Mouse (Mus musculus): ENCODE data around the gene Rasa4. TPM values are rescaled to one million over a fixed set of nuclear protein-coding genes. Genes with fewer than 3 reads are reported as not detected.
A peak's percentile ranks its signal among the peaks of the same experiment; 100 is the strongest.

The Rasa4 gene
- polyA plus RNA-seq, 1 experiment: 43.0 TPM

DNA sequence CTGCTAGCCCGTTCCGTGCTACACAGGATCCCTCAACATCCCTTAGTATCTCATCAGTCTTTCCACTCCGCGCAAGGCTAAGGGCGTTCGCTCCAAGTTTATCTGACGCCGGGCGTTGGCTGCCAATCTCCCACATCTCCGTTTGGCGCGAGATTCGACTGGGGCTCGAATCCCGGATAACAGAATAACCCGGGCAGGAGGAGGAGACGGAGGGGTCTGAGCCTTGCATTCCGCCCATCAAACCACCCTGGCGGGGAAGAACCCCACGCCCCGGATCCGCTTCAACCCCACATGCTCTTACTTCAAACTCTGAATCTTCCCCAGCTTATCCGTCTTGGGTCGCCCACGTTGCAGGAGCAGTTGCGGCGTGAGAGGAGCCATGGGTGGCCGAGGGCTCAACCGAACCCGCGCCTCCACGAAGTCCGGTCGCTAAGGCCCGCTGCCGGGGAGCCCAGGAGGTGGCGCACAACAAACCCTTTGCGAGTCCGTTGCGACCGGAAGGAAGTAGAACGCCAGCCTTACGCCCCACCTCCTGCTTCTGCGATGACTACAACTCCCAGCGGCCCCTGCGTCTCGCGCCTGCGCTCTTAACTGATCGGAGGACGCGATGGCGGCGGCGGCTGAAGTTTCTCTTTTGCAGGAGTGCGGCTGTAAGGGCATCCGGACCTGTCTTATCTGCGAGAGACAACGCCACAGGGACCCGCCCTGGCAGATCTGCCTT is 52.0 kb downstream of the Rasa4 start, which contains the start of the genes Lrwd1 and Alkbh4:
TSS of gene Lrwd1 (minus strand) at position 504 of the 721 bp plus-strand sequence.
TSS of gene Alkbh4 (plus strand) at position 576 of the 721 bp plus-strand sequence.
- TF ChIP-seq CTCF (IDR thresholded peaks at IDR 0.05; ENCODE audit: extremely low read depth, insufficient read depth, insufficient read length, insufficient replicate concordance): peak; percentile 61; the same call in 1 of the 2 replicates
- TF ChIP-seq POLR2A (IDR thresholded peaks at IDR 0.05; ENCODE audit: low read depth, low read length): no peak
- H3K4me1 ChIP-seq (ENCODE audit: control insufficient read depth, insufficient read depth, insufficient read length): peaks cover 5% of the 10 kb centered on the region; the same call in 1 of the 2 replicates
- H3K27me3 ChIP-seq (ENCODE audit: control insufficient read depth, insufficient read depth, low read length): no peaks in the 10 kb centered on the region
- H3K36me3 ChIP-seq (ENCODE audit: control insufficient read depth, insufficient read depth, low read length): peaks cover 23% of the 10 kb centered on the region
- peak within 1 kb of the TSS; percentile 81 for H3K27ac ChIP-seq (ENCODE audit: insufficient read depth, low read length)
- under 1% methylated on average over 60 of the region's 60 CpGs for WGBS
- peak within 1 kb of the TSS; percentile 74 for H3K4me3 ChIP-seq (ENCODE audit: extremely low read depth, insufficient read depth, insufficient read length)
- peak; percentile 93 to 97 for DNase-seq (ENCODE audit: low read depth in 1 of 2, low spot score in 2 of 2)

DNA sequence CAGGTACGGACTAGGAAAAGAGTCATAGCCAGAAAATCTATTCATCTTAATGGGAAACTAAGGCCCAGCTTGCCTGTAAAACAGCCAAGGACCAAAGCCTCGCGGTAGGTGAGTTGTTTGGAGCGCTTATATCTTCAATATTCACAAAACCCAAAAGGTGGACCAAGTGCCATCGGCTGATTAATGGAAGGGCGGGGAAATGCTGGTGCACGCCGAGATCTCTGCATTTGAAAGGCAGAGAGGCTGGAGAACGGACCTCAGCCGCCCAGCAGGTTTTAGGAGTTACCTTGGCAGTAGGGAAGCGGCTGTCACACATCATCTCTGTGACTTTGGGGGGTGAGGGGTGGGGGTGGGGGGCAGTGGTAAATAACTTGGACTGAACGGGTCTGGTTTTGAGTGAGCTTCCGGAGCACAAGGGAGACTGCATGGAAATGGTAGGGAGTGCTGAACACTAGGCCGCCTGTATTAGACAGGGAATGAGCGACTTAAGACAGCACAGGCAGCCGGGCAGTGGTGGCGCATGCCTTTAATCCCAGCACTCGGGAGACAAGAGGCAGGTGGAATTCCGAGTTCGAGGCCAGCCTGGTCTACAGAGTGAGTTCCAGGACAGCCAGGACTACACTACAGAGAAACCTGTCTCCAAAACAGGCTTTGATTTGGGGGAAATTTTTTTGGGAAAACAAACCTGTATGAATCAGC is 52.7 kb downstream of the Rasa4 start:
- DNase-seq (ENCODE audit: low read depth in 1 of 2, low spot score in 2 of 2): no peak
- TF ChIP-seq CTCF (IDR thresholded peaks at IDR 0.05; ENCODE audit: extremely low read depth, insufficient read depth, insufficient read length, insufficient replicate concordance): no peak
- no peak for TF ChIP-seq POLR2A (IDR thresholded peaks at IDR 0.05; ENCODE audit: low read depth, low read length)
- Histone ChIP-seq H3K4me3 (ENCODE audit: extremely low read depth, insufficient read depth, insufficient read length) (peak overlapping the region; percentile 74), H3K27ac (ENCODE audit: insufficient read depth, low read length) (peak overlapping the region; percentile 81), H3K4me1 (ENCODE audit: control insufficient read depth, insufficient read depth, insufficient read length) (peaks cover 5% of the 10 kb centered on the region; the same call in 1 of the 2 replicates), H3K36me3 (ENCODE audit: control insufficient read depth, insufficient read depth, low read length) (peaks cover 26% of the 10 kb centered on the region), H3K27me3 (ENCODE audit: control insufficient read depth, insufficient read depth, low read length) (no peaks in the 10 kb centered on the region)
- 5% methylated on average over 20 of the region's 20 CpGs for WGBS

- WGBS: 67% methylated on average over 13 of the region's 13 CpGs
- peak; percentile 47 to 61 for DNase-seq (ENCODE audit: low read depth in 1 of 2, low spot score in 2 of 2)
- Histone ChIP-seq H3K27me3 (ENCODE audit: control insufficient read depth, insufficient read depth, low read length) (no peaks in the 10 kb centered on the region), H3K36me3 (ENCODE audit: control insufficient read depth, insufficient read depth, low read length) (peaks cover 22% of the 10 kb centered on the region), H3K4me3 (ENCODE audit: extremely low read depth, insufficient read depth, insufficient read length) (no peak overlapping the region), H3K4me1 (ENCODE audit: control insufficient read depth, insufficient read depth, insufficient read length) (peaks cover 5% of the 10 kb centered on the region; the same call in 1 of the 2 replicates), H3K27ac (ENCODE audit: insufficient read depth, low read length) (no peak overlapping the region)
- peak; percentile 64; the same call in 1 of the 2 replicates for TF ChIP-seq CTCF (IDR thresholded peaks at IDR 0.05; ENCODE audit: extremely low read depth, insufficient read depth, insufficient read length, insufficient replicate concordance)
- no peak for TF ChIP-seq POLR2A (IDR thresholded peaks at IDR 0.05; ENCODE audit: low read depth, low read length)
Observed at GRCm38 (mm10) chr5:136137658-136138274, 54.0 kb downstream of the Rasa4 start.

- H3K27ac ChIP-seq (ENCODE audit: insufficient read depth, low read length): peak overlapping the region; percentile 31; the same call in 1 of the 2 replicates
- no peaks in the 10 kb centered on the region for H3K27me3 ChIP-seq (ENCODE audit: control insufficient read depth, insufficient read depth, low read length)
- no peak for DNase-seq (ENCODE audit: low read depth in 1 of 2, low spot score in 2 of 2)
- 78% methylated on average over 13 of the region's 13 CpGs for WGBS
- no peak overlapping the region for H3K4me3 ChIP-seq (ENCODE audit: extremely low read depth, insufficient read depth, insufficient read length)
- H3K4me1 ChIP-seq (ENCODE audit: control insufficient read depth, insufficient read depth, insufficient read length): peaks cover 5% of the 10 kb centered on the region; the same call in 1 of the 2 replicates
- TF ChIP-seq CTCF (IDR thresholded peaks at IDR 0.05; ENCODE audit: extremely low read depth, insufficient read depth, insufficient read length, insufficient replicate concordance) (no peak), POLR2A (IDR thresholded peaks at IDR 0.05; ENCODE audit: low read depth, low read length) (no peak)
- peaks cover 22% of the 10 kb centered on the region for H3K36me3 ChIP-seq (ENCODE audit: control insufficient read depth, insufficient read depth, low read length)
Observed at GRCm38 (mm10) chr5:136139393-136139792, 55.7 kb downstream of the Rasa4 start.

- H3K4me1 ChIP-seq (ENCODE audit: control insufficient read depth, insufficient read depth, insufficient read length): peaks cover 1% of the 10 kb centered on the region; the same call in 1 of the 2 replicates
- H3K4me3 ChIP-seq (ENCODE audit: extremely low read depth, insufficient read depth, insufficient read length): no peak overlapping the region
- WGBS: 82% methylated on average over 10 of the region's 10 CpGs
- DNase-seq (ENCODE audit: low read depth in 1 of 2, low spot score in 2 of 2): no peak
- TF ChIP-seq CTCF (IDR thresholded peaks at IDR 0.05; ENCODE audit: extremely low read depth, insufficient read depth, insufficient read length, insufficient replicate concordance) (no peak), POLR2A (IDR thresholded peaks at IDR 0.05; ENCODE audit: low read depth, low read length) (no peak)
- H3K27ac ChIP-seq (ENCODE audit: insufficient read depth, low read length): 0 out of 2 replicates have a peak overlapping the region, but pooled peaks have one; percentile 31
- H3K27me3 ChIP-seq (ENCODE audit: control insufficient read depth, insufficient read depth, low read length): no peaks in the 10 kb centered on the region
- peaks cover 22% of the 10 kb centered on the region for H3K36me3 ChIP-seq (ENCODE audit: control insufficient read depth, insufficient read depth, low read length)
Observed at GRCm38 (mm10) chr5:136140057-136140482, 56.4 kb downstream of the Rasa4 start.

DNA sequence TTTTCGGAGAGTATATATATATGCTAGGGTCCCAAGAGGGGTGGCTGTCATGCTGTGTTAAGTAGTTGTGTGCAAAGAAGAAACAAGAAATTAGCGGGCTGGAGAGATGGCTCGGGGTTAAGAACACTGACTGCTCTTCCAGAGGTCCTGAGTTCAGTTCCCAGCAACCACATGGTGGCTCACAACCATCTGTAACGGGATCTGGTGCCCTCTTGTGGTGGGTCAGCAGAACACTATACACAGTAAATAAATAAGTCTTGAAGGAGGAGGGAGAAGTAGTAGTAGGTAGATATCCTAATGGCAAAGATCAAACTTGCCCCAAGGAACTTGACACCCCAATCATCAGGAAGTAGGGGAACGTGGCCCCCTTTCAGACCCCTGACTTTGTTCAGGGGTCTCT is 59.0 kb downstream of the Rasa4 start:
- Histone ChIP-seq H3K4me3 (ENCODE audit: extremely low read depth, insufficient read depth, insufficient read length) (no peak overlapping the region), H3K27ac (ENCODE audit: insufficient read depth, low read length) (no peak overlapping the region), H3K27me3 (ENCODE audit: control insufficient read depth, insufficient read depth, low read length) (no peaks in the 10 kb centered on the region), H3K36me3 (ENCODE audit: control insufficient read depth, insufficient read depth, low read length) (peaks cover 22% of the 10 kb centered on the region), H3K4me1 (ENCODE audit: control insufficient read depth, insufficient read depth, insufficient read length) (peaks cover 15% of the 10 kb centered on the region; the same call in 1 of the 2 replicates)
- DNase-seq (ENCODE audit: low read depth in 1 of 2, low spot score in 2 of 2): no peak
- WGBS: 90% methylated on average over 5 of the region's 5 CpGs
- no peak for TF ChIP-seq POLR2A (IDR thresholded peaks at IDR 0.05; ENCODE audit: low read depth, low read length)
- TF ChIP-seq CTCF (IDR thresholded peaks at IDR 0.05; ENCODE audit: extremely low read depth, insufficient read depth, insufficient read length, insufficient replicate concordance): 0 out of 2 replicates have a peak, but pooled peaks have one; percentile 3
